Mouse (Mus musculus): ENCODE results near the gene Plxnb1. TPM values are rescaled to one million over a fixed set of nuclear protein-coding genes. Genes with fewer than 3 reads are reported as not detected.

The Plxnb1 gene
- polyA plus RNA-seq, 1 experiment from 2014 or later: 14.2 TPM

- peaks cover 38% of the 10 kb centered on the region for H3K36me3 ChIP-seq
- H3K27ac ChIP-seq: peak overlapping the region; percentile 99
- H3K4me3 ChIP-seq: peak overlapping the region; percentile 86
- H3K9me3 ChIP-seq: no peaks in the 10 kb centered on the region
- H3K27me3 ChIP-seq (ENCODE audit: insufficient read depth, poor library complexity, severe bottlenecking): no peaks in the 10 kb centered on the region
- no peak for DNase-seq (ENCODE audit: low spot score)
- 86% methylated on average over 8 of the region's 8 CpGs for WGBS
- peaks cover 82% of the 10 kb centered on the region for H3K4me1 ChIP-seq
These were observed 3.2 kb downstream of the Plxnb1 start for GRCm38 (mm10) chr9:109098366-109098765.

- H3K27me3 ChIP-seq (ENCODE audit: insufficient read depth, poor library complexity, severe bottlenecking): no peaks in the 10 kb centered on the region
- 29% methylated on average over 6 of the region's 6 CpGs for WGBS
- no peaks in the 10 kb centered on the region for H3K9me3 ChIP-seq
- DNase-seq (ENCODE audit: low spot score): peak; percentile 88
- peaks cover 76% of the 10 kb centered on the region for H3K4me1 ChIP-seq
- H3K4me3 ChIP-seq: peak overlapping the region; percentile 39
- peaks cover 44% of the 10 kb centered on the region for H3K36me3 ChIP-seq
- H3K27ac ChIP-seq: peak overlapping the region; percentile 99
These were observed 3.8 kb downstream of the Plxnb1 start for GRCm38 (mm10) chr9:109098969-109099368.

DNA sequence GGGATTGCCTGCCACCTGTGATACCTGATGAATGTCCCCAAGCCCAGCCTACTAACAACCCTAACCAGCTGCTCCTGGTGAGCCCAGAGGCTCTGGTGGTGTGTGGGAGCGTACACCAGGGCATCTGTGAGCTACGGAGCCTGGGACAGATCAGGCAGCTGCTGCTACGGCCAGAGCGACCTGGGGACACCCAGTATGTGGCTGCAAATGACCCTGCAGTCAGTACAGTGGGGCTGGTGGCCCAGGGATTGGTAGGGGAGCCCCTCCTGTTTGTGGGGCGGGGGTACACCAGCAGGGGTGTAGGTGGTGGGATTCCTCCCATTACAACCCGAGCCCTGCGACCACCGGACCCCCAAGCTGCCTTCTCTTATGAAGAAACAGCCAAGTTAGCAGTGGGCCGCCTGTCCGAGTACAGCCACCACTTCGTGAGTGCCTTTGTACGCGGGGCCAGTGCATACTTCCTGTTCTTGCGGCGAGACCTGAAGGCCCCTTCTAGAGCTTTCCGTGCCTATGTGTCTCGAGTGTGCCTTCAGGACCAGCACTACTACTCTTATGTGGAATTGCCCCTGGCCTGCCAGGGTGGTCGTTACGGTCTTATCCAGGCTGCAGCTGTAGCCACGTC, 5.2 kb downstream of the Plxnb1 start:
- Histone ChIP-seq H3K4me3 (no peak overlapping the region), H3K4me1 (peaks cover 72% of the 10 kb centered on the region), H3K27ac (peak overlapping the region; percentile 99), H3K27me3 (ENCODE audit: insufficient read depth, poor library complexity, severe bottlenecking) (no peaks in the 10 kb centered on the region), H3K9me3 (no peaks in the 10 kb centered on the region), H3K36me3 (peaks cover 58% of the 10 kb centered on the region)
- no peak for DNase-seq (ENCODE audit: low spot score)
- 92% methylated on average over 20 of the region's 20 CpGs for WGBS

DNA sequence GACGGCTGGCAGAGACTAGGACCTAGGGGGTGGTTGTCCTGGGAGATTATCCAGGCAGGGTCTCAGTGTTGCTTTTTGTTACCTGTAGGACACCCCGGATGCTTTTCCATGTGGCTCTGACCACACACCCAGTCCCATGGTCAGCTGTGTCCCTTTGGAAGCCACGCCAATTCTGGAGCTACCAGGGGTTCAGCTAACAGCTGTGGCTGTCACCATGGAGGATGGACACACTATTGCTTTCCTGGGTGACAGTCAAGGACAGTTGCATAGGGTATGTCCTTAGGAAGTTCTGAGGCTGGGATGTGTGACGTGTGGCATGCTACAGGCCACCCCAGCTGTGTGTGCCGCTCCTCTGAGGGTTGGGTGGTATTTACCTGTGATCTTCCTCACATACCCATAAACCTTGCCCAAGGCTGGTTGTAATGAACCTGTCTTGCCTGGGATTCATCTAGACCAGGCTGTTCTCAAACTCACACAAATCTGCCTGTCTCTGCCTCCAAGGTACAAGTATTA, 6.8 kb downstream of the Plxnb1 start:
- H3K36me3 ChIP-seq: peaks cover 74% of the 10 kb centered on the region

DNA sequence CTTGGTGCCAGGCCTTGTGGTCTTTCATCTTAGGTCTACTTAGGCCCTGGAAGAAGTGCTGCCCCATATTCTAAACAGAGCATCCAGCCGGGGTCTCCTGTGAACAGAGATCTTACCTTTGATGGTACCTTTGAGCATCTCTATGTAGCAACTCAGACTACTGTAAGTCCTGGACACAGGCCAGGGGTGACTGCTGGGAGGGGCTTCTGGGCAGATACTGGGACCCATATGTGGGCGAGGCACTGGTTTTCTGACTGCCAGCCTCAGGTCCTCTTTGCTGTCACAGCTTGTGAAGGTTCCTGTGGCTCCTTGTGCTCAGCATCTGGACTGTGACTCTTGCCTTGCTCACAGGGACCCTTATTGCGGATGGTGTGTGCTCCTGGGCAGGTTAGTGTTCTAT, 7.4 kb downstream of the Plxnb1 start:
- H3K9me3 ChIP-seq: no peaks in the 10 kb centered on the region
- H3K27ac ChIP-seq: no peak overlapping the region
- H3K4me3 ChIP-seq: no peak overlapping the region
- DNase-seq (ENCODE audit: low spot score): no peak
- WGBS: 89% methylated on average over 3 of the region's 3 CpGs
- peaks cover 52% of the 10 kb centered on the region for H3K4me1 ChIP-seq
- H3K36me3 ChIP-seq: peaks cover 79% of the 10 kb centered on the region
- H3K27me3 ChIP-seq (ENCODE audit: insufficient read depth, poor library complexity, severe bottlenecking): no peaks in the 10 kb centered on the region

More for the DNA sequence above, 6.8 kb downstream of the Plxnb1 start:
- H3K4me3 ChIP-seq: no peak overlapping the region
- WGBS: 87% methylated on average over 5 of the region's 5 CpGs
- no peak overlapping the region for H3K27ac ChIP-seq
- no peak for DNase-seq (ENCODE audit: low spot score)
- no peaks in the 10 kb centered on the region for H3K9me3 ChIP-seq
- no peaks in the 10 kb centered on the region for H3K27me3 ChIP-seq (ENCODE audit: insufficient read depth, poor library complexity, severe bottlenecking)
- peaks cover 58% of the 10 kb centered on the region for H3K4me1 ChIP-seq

DNA sequence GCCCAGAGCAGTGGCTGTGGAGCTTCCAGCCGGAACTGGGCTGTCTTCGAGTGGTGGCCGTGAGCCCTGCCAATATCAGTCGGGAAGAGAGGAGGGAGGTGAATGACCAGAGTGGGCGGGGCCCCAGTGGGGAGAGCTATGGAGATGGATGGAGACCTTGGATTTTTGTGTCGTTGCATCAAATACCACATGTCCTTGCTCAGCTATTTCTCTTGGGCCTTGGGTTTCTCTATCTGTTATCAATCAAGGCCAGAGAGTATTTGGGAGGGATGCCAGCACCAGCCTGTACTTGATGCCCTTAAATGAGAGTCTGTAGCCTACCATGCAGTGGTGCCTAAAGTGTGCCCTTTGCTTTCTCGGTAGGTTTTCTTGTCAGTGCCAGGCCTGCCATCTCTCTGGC, 8.1 kb downstream of the Plxnb1 start:
- no peak for DNase-seq (ENCODE audit: low spot score)
- Histone ChIP-seq H3K27me3 (ENCODE audit: insufficient read depth, poor library complexity, severe bottlenecking) (no peaks in the 10 kb centered on the region), H3K4me3 (no peak overlapping the region), H3K36me3 (peaks cover 87% of the 10 kb centered on the region), H3K4me1 (peaks cover 45% of the 10 kb centered on the region), H3K27ac (no peak overlapping the region; the same call in 1 of the 2 replicates), H3K9me3 (no peaks in the 10 kb centered on the region)
- 72% methylated on average over 7 of the region's 7 CpGs for WGBS

GRCm38 (mm10) chr9:109104083-109104482, 8.9 kb downstream of the Plxnb1 start:
- H3K27ac ChIP-seq: no peak overlapping the region
- DNase-seq (ENCODE audit: low spot score): no peak
- H3K4me1 ChIP-seq: peaks cover 37% of the 10 kb centered on the region
- H3K36me3 ChIP-seq: peaks cover 95% of the 10 kb centered on the region
- H3K4me3 ChIP-seq: no peak overlapping the region
- WGBS: 92% methylated on average over 9 of the region's 9 CpGs
- H3K27me3 ChIP-seq (ENCODE audit: insufficient read depth, poor library complexity, severe bottlenecking): no peaks in the 10 kb centered on the region
- H3K9me3 ChIP-seq: no peaks in the 10 kb centered on the region

DNA sequence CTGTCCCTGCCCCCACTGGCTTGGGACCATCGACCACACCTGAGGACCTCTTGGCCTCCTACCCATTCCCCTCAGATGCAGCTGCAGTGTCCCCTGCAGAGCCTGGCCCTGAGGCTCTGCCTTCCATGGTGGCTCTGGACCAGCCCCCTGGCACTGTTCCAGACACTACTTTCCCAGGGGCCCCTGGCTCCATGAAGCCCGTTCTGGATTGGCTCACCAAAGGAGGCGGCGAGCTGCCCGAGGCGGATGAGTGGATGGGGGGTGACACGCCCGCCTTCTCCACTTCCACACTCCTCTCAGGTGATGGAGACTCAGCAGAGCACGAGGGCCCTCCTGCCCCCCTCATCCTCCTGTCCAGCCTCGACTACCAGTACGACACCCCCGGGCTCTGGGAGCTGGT, 9.8 kb downstream of the Plxnb1 start:
- Histone ChIP-seq H3K27me3 (ENCODE audit: insufficient read depth, poor library complexity, severe bottlenecking) (no peaks in the 10 kb centered on the region), H3K9me3 (no peaks in the 10 kb centered on the region), H3K36me3 (peaks cover 98% of the 10 kb centered on the region), H3K4me3 (no peak overlapping the region), H3K27ac (peak overlapping the region; percentile 37; the same call in 1 of the 2 replicates), H3K4me1 (peaks cover 28% of the 10 kb centered on the region)
- 80% methylated on average over 12 of the region's 12 CpGs for WGBS
- no peak for DNase-seq (ENCODE audit: low spot score)

- Histone ChIP-seq H3K9me3 (no peaks in the 10 kb centered on the region), H3K4me3 (no peak overlapping the region), H3K27me3 (ENCODE audit: insufficient read depth, poor library complexity, severe bottlenecking) (no peaks in the 10 kb centered on the region), H3K4me1 (peaks cover 21% of the 10 kb centered on the region), H3K36me3 (peaks cover 98% of the 10 kb centered on the region), H3K27ac (no peak overlapping the region)
- WGBS: 93% methylated on average over 12 of the region's 12 CpGs
- DNase-seq (ENCODE audit: low spot score): no peak
These were observed 10.5 kb downstream of the Plxnb1 start for GRCm38 (mm10) chr9:109105648-109106047.

GRCm38 (mm10) chr9:109107341-109107740, 12.2 kb downstream of the Plxnb1 start:
- Histone ChIP-seq H3K4me1 (peaks cover 16% of the 10 kb centered on the region), H3K27ac (no peak overlapping the region), H3K9me3 (no peaks in the 10 kb centered on the region), H3K27me3 (ENCODE audit: insufficient read depth, poor library complexity, severe bottlenecking) (no peaks in the 10 kb centered on the region), H3K36me3 (peaks cover 100% of the 10 kb centered on the region), H3K4me3 (no peak overlapping the region)
- 81% methylated on average over 5 of the region's 6 CpGs for WGBS
- no peak for DNase-seq (ENCODE audit: low spot score)

GRCm38 (mm10) chr9:109110240-109110639, 15.1 kb downstream of the Plxnb1 start:
- Histone ChIP-seq H3K4me1 (peaks cover 2% of the 10 kb centered on the region), H3K9me3 (no peaks in the 10 kb centered on the region), H3K27me3 (ENCODE audit: insufficient read depth, poor library complexity, severe bottlenecking) (no peaks in the 10 kb centered on the region), H3K36me3 (peaks cover 100% of the 10 kb centered on the region), H3K27ac (no peak overlapping the region), H3K4me3 (no peak overlapping the region)
- 92% methylated on average over 11 of the region's 11 CpGs for WGBS
- DNase-seq (ENCODE audit: low spot score): peak; percentile 53

GRCm38 (mm10) chr9:109111101-109111500, 15.9 kb downstream of the Plxnb1 start:
- H3K9me3 ChIP-seq: no peaks in the 10 kb centered on the region
- WGBS: 86% methylated on average over 4 of the region's 4 CpGs
- no peaks in the 10 kb centered on the region for H3K4me1 ChIP-seq
- no peaks in the 10 kb centered on the region for H3K27me3 ChIP-seq (ENCODE audit: insufficient read depth, poor library complexity, severe bottlenecking)
- H3K36me3 ChIP-seq: peaks cover 100% of the 10 kb centered on the region
- no peak overlapping the region for H3K27ac ChIP-seq
- H3K4me3 ChIP-seq: no peak overlapping the region
- DNase-seq (ENCODE audit: low spot score): peak; percentile 61

DNA sequence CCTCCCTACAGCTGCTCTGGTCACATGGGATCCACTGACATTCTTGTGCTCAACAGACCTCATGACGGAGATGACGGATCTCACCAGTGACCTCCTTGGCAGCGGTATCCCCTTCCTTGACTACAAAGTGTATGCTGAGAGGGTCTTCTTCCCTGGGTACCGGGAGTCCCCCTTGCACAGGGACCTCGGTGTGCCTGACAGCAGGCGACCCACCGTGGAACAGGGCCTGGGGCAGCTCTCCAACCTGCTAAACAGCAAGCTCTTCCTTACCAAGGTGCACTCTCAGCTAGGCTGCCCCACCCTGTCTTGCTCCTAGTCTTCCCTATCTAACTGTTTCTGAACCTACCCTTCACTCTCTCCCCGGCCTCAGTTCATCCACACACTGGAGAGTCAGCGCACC, 16.4 kb downstream of the Plxnb1 start:
- 90% methylated on average over 9 of the region's 9 CpGs for WGBS
- H3K27me3 ChIP-seq (ENCODE audit: insufficient read depth, poor library complexity, severe bottlenecking): no peaks in the 10 kb centered on the region
- H3K27ac ChIP-seq: no peak overlapping the region
- no peaks in the 10 kb centered on the region for H3K4me1 ChIP-seq
- H3K36me3 ChIP-seq: peaks cover 100% of the 10 kb centered on the region
- DNase-seq (ENCODE audit: low spot score): peak; percentile 69
- no peak overlapping the region for H3K4me3 ChIP-seq
- H3K9me3 ChIP-seq: no peaks in the 10 kb centered on the region

- Histone ChIP-seq H3K4me3 (no peak overlapping the region), H3K36me3 (peaks cover 100% of the 10 kb centered on the region), H3K4me1 (no peaks in the 10 kb centered on the region), H3K27me3 (ENCODE audit: insufficient read depth, poor library complexity, severe bottlenecking) (no peaks in the 10 kb centered on the region), H3K27ac (no peak overlapping the region), H3K9me3 (no peaks in the 10 kb centered on the region)
- 85% methylated on average over 8 of the region's 8 CpGs for WGBS
- DNase-seq (ENCODE audit: low spot score): peak; percentile 70
These were observed 18.1 kb downstream of the Plxnb1 start for GRCm38 (mm10) chr9:109113331-109113730.

Measured in heart, embryonic 10.5 days (tissue).